Mouse (Mus musculus) liver, postnatal 0 days (tissue): ENCODE measurements around the gene Pom121l2.

Experiments used
- CTCF ChIP-seq: sonication (generic); IDR thresholded peaks from 2 replicates; pipeline ENCODE4 v1.5.1; 2016; ENCODE audit warnings: antibody characterized with exemption, low read depth
- EP300 ChIP-seq: IDR thresholded peaks from 2 replicates; pipeline ENCODE4 v1.6.1; 2016; ENCODE audit warnings: antibody characterized with exemption, low read depth, mild to moderate bottlenecking

GRCm38 (mm10) chr13:21996840-21997185, 15.8 kb downstream of the Pom121l2 start:
- TF ChIP-seq CTCF (no peak), EP300 (no peak)
